Mouse (Mus musculus): ENCODE results near the gene Ss18l1.
A peak's percentile ranks its signal among the peaks of the same experiment; 100 is the strongest.

Gene Ss18l1

GRCm38 (mm10) chr2:180034753-180035152, 7.6 kb upstream of the Ss18l1 start:
- no peak for DNase-seq (ENCODE audit: extremely low spot score)

DNA sequence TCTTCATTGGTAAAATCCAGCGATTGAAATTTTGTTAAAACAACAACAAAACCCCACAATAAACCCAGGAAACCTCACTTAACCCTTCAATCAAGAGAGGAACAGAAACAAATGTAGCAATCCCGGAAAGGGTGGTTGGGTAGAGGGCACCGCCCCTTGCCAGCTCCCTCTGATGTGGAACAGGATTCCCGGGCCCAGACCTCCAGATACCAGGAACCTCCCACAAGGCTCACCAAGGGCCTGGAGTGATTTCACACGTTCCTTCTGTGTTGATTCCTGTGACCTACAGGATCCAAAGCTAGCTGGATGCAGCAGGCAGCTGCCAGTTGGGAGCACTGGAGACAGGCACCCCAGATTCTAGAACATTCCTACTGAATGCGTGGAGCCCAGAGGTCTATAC, 1.9 kb upstream of the Ss18l1 start:
- DNase-seq (ENCODE audit: extremely low spot score): no peak

DNA sequence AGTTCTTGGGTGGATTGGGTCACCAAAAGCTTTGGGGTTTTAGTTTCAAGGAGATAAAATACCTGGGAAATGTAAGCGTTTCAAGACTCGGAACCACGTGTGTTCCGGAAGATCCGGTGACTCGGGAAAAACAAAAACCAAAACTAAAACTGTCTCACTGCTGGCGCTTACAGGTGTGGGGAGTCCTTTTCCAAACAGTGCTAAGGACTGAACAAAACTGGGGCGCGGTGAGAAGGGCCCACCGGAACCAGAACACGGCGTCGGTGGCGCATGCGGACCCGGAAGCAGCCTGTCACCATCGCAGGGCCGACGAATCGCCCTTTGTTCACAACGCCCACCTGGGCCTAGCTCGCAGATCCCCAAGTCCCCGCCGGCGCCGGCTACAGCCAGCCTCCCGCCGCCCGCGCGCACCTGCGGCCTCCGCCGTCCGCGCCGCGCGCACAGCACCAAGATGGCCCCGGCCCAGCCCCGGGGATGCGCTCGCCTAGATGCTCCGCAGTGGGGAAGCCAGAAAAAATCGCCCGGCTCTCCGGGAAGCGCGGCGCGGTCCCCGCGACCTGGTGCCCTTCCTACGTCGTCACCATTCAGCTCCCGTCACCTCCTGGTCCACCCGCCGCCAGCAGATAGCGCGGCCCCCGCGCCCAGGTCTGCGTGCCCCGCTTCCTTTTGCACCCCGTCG, 593 bp upstream of the Ss18l1 start:
- DNase-seq (ENCODE audit: extremely low spot score): no peak

DNA sequence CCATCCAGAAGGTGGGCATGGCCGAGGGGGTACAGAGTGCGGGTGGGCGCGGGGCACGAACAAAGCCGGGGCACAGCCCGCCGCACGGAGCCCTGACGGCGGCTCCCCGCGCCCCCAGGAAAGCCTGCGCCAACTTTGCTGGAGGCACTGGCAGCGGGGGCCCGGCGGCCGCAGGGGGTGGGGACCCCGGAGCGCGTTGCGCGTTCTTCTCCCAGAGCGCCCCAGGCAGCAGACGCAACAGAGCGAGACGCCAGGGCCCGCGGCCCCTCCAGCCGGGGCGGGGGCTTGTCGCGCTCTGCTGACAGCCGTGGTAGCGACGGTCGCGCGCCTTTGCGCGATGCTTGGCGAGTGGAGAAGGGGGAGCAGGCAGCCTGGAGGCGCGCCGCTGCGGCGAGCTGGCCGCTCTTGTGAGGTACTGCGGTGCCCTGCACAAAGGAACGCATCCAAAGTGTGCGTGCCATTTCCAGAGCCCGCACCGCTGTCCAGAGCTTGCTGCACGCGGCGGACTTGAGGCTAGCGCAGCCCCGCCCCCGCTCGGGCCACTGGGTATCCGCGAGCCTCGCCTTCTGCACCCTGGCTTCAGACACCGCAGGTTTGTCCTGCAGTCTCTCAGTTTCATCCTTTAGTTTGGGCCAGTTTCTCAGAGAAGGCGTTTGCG, 678 bp downstream of the Ss18l1 start:
- DNase-seq (ENCODE audit: extremely low spot score): peak; percentile 74

DNA sequence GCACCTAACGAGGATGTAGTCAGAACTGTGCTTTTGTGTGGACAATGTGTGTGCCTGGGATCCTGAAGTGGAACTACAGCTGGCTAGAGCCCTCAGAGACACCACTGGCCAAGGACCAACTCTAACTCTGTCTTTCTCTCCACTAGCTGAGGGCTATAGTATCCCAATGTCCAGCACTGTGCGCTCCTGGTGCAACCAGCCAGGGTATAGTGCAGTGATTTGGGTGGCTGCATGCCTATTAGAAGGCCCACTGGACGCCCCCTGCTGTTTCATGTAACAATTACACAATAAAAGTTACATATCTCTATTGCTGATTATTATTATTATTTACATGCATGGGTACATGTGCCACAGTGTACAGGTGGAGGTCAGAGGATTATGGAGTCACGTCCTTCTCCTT, 3.0 kb downstream of the Ss18l1 start:
- DNase-seq (ENCODE audit: extremely low spot score): no peak

GRCm38 (mm10) chr2:180047580-180047979, 5.3 kb downstream of the Ss18l1 start:
- no peak for DNase-seq (ENCODE audit: extremely low spot score)

DNA sequence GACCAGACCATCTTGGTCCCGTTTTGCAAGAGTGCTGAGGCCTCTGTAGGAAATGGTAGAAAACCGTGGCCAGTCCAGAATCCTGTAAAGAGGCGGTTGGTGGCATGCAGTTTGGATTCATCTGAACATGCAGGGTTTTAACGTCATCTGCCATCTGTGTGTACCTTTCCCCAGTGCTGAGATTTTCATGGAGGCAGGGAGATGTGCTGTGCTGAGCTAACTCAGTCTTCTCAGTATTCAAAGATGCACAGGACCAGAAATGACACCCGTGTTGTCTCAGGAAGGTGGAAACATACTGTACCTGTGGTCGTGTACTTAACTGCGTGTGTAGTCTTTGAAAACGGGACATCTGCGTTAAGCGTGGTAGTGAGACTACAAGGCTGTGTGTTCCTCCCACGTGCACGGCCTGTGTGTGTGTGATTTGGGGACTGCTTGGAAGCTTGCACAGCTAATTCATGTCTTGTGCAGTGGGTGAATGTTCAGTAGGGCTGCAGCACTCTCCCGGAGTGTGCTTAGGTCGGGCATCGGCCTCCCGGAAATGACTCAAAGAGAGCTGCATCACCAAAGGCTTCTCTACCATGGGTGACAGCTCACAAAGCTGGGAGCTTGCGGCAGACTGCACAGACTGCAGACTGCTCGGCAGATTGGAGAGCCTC, 5.8 kb downstream of the Ss18l1 start:
- DNase-seq (ENCODE audit: extremely low spot score): no peak

GRCm38 (mm10) chr2:180050986-180051385, 8.7 kb downstream of the Ss18l1 start:
- peak; percentile 72 for DNase-seq (ENCODE audit: extremely low spot score)

DNA sequence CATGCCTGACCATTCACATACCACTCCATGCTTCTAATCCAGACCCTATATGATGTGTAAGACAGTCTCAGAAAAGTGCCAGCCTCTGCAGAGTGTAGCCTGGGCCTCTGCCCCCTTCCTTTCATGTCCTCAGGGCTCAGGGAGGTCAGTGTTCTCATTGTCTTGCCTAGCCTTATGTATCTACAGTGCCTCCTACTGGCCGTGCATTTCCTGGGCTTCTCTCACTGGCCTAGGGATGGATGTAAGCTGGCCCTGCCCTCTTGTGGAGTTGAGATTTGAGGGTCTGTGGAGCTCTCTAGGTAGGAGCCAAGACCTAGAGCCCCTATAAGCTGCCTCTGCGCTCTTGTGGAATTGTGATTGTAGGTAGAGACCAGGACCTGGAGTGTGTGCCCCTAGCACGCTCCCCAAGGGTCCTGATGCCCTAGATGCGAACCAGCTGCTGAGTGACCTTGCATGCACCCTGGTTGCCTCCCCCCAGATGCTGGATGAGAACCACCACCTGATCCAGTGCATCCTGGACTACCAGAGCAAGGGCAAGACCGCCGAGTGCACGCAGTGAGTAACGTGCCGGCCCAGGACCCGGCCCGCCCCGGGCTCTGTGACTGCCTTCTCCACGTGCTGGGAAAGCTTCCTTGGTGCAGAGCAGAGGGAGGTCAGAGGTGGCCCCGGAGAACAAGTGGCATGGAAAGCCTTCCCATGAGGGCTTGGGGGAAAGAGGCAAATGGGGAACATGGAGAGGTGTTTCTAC, 9.9 kb downstream of the Ss18l1 start:
- no peak for DNase-seq (ENCODE audit: extremely low spot score)

DNA sequence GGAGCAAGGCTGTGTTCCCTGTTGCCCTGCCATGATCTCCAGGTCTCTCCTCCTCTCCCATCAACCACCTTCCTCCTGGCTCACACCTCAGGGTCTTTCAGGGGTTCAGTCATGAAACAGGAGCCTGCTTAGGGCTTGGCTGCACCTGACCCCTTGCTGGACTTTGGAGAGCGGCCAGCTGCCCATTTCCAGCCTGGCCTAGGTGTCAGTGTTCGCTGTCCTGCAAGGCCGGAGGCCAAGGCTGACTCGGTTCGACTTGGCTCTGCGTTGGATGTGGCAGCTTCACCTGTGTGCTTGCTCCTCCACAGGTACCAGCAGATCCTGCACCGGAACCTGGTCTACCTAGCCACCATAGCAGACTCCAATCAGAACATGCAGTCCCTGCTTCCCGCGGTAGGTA, 10.7 kb downstream of the Ss18l1 start:
- DNase-seq (ENCODE audit: extremely low spot score): no peak

DNA sequence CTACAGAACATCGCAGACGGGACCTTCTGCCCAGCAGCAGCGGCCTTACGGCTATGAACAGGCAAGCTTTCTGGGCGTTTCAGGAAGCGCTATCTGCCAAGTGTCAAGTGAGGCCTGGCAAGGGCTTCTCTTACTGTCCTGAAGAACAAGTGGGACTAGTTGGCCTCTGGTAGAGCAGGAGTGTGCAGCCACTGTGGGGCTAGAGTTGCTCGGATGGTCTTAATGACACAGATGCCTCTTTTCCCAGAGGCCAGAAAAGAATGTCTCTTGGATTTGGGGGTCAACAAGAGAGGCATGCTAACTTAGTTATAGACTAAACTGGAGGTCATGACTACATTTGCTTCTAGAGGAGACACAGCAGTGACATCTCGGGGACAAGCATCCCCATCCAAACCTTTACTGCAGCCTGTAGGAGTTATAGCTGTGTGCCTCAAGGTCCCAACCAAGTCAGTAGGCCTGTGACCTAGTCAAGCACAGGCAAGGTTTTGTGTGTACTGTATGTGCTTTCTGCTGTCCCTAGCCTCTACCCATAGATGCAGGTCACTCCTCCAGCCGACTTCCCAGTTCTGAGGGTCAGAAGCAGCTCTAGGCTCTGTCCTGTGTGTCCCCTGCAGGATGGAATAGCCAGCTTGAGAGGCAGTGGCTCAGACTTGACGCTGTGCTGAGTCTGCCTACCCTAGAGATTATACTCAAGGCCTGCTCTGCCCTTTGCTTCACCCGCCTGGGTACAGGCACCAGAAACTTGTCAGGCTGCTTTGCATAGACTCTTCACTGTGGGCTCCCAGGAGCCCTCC, 21.2 kb downstream of the Ss18l1 start:
- no peak for DNase-seq (ENCODE audit: extremely low spot score)

DNA sequence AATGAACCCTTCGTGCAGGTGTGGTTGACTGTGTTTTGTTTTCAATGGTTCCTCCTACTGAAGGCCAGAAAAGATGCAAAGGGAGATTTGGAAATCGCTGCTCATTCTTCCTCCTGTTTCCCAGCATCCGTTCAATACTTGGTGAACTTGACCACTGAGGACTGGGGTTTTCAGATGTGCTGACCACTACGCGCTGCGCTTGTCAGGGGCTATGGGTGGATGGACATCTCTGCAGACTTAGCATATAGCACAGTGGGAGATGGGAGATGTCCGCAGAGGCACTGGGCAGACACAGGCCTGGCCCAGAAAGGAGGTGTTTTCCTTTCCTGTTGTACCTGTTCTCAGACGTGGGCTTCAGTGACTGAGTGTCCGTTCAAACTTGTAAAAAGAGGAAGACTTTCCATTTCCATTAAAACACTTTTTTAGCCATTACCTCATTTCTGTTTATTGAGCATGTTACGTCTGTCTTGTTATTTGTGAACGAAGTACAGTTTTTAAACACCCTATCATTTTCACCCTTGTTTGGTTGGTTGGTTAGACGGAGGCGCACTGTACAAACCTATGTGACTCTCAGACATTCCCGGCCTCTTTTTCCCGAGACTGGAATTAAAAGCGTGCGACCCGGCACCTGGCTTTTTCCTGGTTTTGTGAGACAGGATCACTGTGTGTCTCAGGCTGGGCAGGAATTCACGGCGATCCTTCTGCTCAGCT, 27.6 kb downstream of the Ss18l1 start:
- no peak for DNase-seq (ENCODE audit: extremely low spot score)

DNA sequence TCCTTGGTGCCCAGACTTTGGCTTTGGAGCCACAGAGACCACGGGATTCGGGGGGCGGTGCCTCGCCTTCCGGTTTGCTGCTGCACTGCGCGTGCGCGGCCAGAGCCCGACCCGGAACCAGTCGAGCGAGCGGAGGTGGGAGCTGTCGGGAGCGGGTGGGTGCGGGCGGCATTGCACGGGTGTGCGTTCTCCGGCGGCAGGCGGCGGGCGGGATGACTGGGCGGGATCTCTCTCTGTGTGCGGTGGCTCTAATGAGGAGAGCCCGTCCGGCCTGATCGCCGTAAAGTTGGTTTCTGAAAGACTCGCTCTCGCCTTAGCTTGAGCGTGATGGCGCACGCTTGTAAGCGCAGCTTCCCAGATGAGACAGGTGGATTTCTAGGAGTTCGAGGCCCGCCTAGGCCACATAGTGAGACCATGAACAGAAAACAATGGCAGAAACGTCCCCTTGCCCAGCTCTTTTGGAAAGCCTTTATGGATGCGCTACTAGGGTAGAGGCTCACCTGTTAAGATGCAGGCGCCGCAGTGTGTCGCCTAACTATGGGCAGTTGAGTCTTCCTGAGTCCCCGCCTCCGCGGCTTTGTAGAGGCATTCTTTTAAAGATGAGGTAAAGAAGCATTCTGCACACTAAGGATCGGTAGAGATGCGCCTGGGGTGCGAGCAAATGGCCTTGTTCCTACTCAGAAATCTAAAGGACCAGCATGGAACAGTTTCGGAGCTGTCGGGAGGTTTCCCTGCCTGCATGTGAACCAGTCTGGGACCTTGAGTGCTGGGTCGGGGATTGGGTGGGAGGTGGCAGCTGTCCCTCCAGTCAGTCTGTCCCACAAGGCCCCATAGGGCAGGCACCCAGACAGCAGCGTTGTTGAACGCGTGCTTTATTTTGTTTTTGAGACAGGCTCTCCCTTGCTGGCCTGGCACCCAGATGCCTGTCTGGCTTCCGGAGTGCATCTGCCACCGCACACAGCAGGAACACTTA, 28.5 kb downstream of the Ss18l1 start, which contains the start of gene Mtg2:
Gene Mtg2 (plus strand): TSS at position 108 of the 973 bp plus-strand sequence.
- DNase-seq (ENCODE audit: extremely low spot score): peak; percentile 95

DNA sequence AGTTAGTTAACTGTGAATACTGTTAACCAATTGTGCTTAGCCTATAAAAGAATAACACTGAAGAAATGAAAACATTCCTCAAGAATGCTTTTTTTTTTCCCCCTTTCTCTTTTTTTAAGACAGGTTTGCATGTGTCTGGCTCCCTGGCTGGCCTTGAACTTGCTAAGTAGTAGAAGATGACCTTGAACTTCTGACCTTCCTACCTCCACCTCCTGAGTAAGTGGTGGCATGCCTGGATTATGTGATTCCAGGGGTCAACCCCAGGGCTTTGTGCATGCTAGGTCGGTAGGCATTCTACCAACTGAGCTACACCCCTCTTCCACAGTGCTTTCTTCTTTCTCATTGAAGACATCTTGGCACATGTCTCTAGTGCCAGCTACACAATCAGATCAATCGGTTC, 29.4 kb downstream of the Ss18l1 start:
- no peak for DNase-seq (ENCODE audit: extremely low spot score)

- no peak for DNase-seq (ENCODE audit: extremely low spot score)
These were observed 30.6 kb downstream of the Ss18l1 start for GRCm38 (mm10) chr2:180072886-180073285.

DNA sequence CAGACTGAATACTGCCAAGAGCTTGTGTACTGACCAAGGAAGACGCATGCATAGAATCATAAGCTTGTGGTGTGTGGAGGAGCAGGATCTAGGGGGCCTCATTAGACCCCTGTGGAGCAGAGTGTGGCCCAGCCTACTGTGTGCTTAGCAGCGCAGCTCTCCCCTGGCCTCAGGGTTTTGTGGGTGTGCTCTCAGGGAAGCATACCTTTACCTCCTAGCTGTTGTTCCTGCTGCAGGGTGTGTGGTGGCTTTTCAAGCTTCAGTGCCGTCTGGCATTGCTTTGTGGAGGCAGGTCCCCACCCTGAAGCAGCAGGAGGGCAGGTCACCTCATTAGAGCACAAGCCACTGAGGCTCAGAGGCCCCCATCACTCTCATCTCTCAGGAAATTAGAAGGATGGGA, 35.3 kb downstream of the Ss18l1 start:
- DNase-seq (ENCODE audit: extremely low spot score): no peak

DNA sequence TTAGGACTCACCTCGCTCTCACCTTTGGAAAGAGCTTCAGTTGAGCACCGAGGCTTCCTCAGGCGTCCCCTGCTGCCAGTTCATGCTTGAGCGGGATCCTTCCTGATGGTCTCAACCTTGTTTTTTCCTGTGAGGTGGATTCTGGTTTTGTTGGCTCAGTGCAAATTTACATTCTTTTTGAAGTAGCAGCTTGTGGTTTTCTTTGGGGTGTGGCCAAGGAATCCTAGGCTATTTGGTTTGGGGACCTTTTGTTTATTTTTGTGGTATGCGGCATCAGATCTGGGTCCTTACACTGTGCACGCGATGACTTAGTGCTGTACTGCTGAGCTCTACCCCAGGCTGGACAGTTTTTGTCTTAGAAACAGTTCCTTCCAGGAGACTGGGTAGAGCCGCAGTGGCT, 38.4 kb downstream of the Ss18l1 start:
- DNase-seq (ENCODE audit: extremely low spot score): no peak

DNA sequence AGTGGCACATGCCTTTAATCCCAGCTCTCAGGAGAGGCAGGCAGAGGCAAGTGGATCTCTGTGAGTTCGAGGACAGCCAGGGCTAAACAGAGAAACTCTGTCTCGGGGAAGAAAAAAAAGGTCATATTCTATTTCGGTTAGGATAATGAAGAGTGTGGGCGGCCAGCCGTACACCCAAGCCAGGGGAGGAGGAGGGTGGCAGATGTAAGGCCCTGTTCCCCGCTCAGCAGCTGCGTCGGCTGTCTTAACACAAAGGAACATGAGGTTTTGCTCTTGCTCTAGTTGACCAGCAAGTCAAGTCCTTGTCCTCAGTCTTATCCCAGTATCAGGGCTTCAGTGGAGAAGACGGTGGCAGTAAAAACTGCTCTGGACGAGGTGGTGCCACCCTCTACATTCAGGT, 40.8 kb downstream of the Ss18l1 start:
- DNase-seq (ENCODE audit: extremely low spot score): no peak

DNA sequence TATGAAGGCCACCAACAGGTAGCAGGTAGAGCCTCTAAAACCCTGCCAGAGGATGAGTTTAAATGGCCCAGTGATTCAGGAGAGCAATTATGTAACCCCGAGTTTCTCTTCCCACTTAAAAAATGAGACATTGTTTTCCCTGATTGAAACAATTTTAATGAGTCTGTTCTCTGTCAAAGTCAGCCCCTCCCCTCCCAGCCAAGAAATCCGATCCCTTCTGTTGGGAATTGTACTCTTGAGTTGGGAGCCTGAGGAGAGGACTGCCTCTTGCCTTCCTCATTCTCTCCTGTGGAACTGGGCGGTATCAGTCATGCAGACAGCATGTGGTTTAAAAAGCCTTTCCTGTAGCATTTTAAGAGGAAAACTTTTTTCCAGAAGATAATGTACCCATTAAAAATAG, 42.3 kb downstream of the Ss18l1 start:
- DNase-seq (ENCODE audit: extremely low spot score): no peak

All from embryo, embryonic 9.5 days (tissue).